Comparison of ENCODE assay signal across 7 mouse cellular contexts in the genomic region with DNA sequence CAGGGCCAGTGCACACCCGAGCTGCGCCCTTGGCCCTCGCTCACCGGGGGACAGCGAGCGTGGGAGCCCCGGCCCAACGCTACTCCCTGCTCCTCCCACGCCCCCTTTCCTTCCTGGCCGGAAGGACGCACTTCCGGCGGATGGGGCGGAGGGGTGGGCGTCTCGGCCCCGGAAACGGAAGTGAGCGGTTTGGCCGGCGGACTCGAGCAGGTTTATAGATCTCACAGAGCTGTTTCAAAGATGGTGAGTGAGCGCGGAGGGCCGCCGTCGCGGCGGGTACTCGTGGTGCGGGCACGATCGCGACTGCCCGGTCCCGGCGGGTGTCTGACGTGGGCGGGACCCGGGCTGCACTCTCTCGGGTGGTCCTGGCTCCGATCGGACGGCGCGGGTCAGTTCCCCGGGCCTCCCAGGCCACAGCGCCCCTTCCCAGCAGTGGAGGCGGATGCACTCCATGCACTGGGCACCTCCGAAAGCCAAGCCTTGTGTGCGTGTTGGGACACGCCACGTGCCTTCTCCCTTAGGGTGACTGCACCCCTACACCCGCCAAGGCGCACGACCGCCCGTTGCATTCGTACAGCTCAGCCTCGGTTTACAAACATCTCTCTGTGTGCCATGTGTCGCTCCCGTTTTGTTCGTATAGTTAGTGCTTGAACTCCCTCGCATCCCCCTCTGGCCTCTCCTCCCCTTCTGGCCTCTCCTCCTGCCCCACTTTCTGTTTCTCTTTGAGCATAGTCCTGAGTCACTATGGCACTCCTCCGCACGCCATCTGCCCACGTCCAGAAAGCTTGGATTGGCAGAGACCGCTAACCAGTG. TPM values are rescaled to one million over a fixed set of nuclear protein-coding genes. Genes with fewer than 3 reads are reported as not detected.
DNase-seq lines count a peak whose midpoint lies in the region; ATAC-seq and TF ChIP-seq lines count a peak whose summit lies in the region.

TSS of gene Pomp (plus strand) at position 13 of the 813 bp plus-strand sequence.

- H3K36me3 ChIP-seq in embryonic facial prominence, embryonic 12.5 days, result peaks cover 32% of the 10 kb centered on the region
- no peaks in the 10 kb centered on the region for H3K36me3 ChIP-seq in kidney, adult 2 months (ENCODE audit: control insufficient read depth, insufficient read depth, low read length)
- H3K36me3 ChIP-seq in limb, embryonic 12.5 days, result peaks cover 33% of the 10 kb centered on the region
- H3K36me3 ChIP-seq in midbrain, embryonic 15.5 days (replicated peaks), result peaks cover 13% of the 10 kb centered on the region
- H3K36me3 ChIP-seq in spleen, adult 2 months (ENCODE audit: control insufficient read depth, insufficient read depth, low read length), result peaks cover 11% of the 10 kb centered on the region

- peak within 1 kb of the TSS; percentile 79 for H3K9ac ChIP-seq in embryonic facial prominence, embryonic 12.5 days
- peak within 1 kb of the TSS; percentile 88 for H3K9ac ChIP-seq in limb, embryonic 12.5 days (replicated peaks)
- H3K9ac ChIP-seq in midbrain, embryonic 15.5 days, result peak within 1 kb of the TSS; percentile 84

- TF ChIP-seq CTCF in kidney, adult 2 months (conservative IDR thresholded peaks at IDR 0.05; ENCODE audit: insufficient read depth, insufficient read length, low read depth, low read length), result no peak
- no peak for TF ChIP-seq CTCF in spleen, adult 2 months (IDR thresholded peaks at IDR 0.05; ENCODE audit: extremely low read depth, insufficient read depth, insufficient read length, insufficient replicate concordance)

- peak within 1 kb of the TSS; percentile 50 for H3K27ac ChIP-seq in embryonic facial prominence, embryonic 12.5 days
- H3K27ac ChIP-seq in kidney, adult 2 months (ENCODE audit: insufficient read depth, low read depth, low read length), result peak within 1 kb of the TSS; percentile 88
- H3K27ac ChIP-seq in limb, embryonic 12.5 days, result peak within 1 kb of the TSS; percentile 80
- peak within 1 kb of the TSS; percentile 82 for H3K27ac ChIP-seq in midbrain, embryonic 15.5 days
- peak within 1 kb of the TSS; percentile 75 for H3K27ac ChIP-seq in spleen, adult 2 months (ENCODE audit: insufficient read depth, low read length)

- TF ChIP-seq POLR2A in kidney, adult 2 months (IDR thresholded peaks at IDR 0.05; ENCODE audit: low read depth, low read length), result peak; percentile 77
- peak; percentile 87 for TF ChIP-seq POLR2A in spleen, adult 2 months (IDR thresholded peaks at IDR 0.05; ENCODE audit: low read depth, low read length)

- DNase-seq in adrenal gland, postnatal 25 days, result peak; percentile 91
- DNase-seq in heart, adult 18-20 months, result peak; percentile 93 to 94
- peak; percentile 94 for DNase-seq in kidney, adult 2 months
- peak; percentile 66 to 87 for DNase-seq in spleen, adult 2 months (ENCODE audit: low read depth in 1 of 2, low spot score in 2 of 2)

- no peaks in the 10 kb centered on the region for H3K9me3 ChIP-seq in embryonic facial prominence, embryonic 12.5 days
- H3K9me3 ChIP-seq in limb, embryonic 12.5 days, result no peaks in the 10 kb centered on the region
- H3K9me3 ChIP-seq in midbrain, embryonic 15.5 days, result no peaks in the 10 kb centered on the region

- H3K27me3 ChIP-seq in embryonic facial prominence, embryonic 12.5 days, result no peaks in the 10 kb centered on the region
- H3K27me3 ChIP-seq in kidney, adult 2 months (replicated peaks; ENCODE audit: control insufficient read depth, insufficient read depth, low read length), result no peaks in the 10 kb centered on the region
- no peaks in the 10 kb centered on the region for H3K27me3 ChIP-seq in limb, embryonic 12.5 days
- H3K27me3 ChIP-seq in midbrain, embryonic 15.5 days (replicated peaks), result no peaks in the 10 kb centered on the region
- no peaks in the 10 kb centered on the region for H3K27me3 ChIP-seq in spleen, adult 2 months (ENCODE audit: control insufficient read depth, insufficient read depth, low read length)

- peak; percentile 85 for ATAC-seq in embryonic facial prominence, embryonic 12.5 days (ENCODE audit: insufficient number of reproducible peaks, insufficient read depth, low FRiP score, low TSS enrichment)
- peak; percentile 92 for ATAC-seq in limb, embryonic 12.5 days (ENCODE audit: insufficient number of reproducible peaks, insufficient read depth, low FRiP score, low TSS enrichment, low read depth)
- peak; percentile 97 for ATAC-seq in midbrain, embryonic 15.5 days (replicated peaks)

- H3K4me1 ChIP-seq in embryonic facial prominence, embryonic 12.5 days, result peaks cover 11% of the 10 kb centered on the region
- H3K4me1 ChIP-seq in kidney, adult 2 months (ENCODE audit: control insufficient read depth, insufficient read depth, low read length), result 0 out of 2 replicates have a peak, but pooled peaks cover 3% of the 10 kb centered on the region
- peaks cover 11% of the 10 kb centered on the region for H3K4me1 ChIP-seq in limb, embryonic 12.5 days (replicated peaks)
- peaks cover 24% of the 10 kb centered on the region for H3K4me1 ChIP-seq in midbrain, embryonic 15.5 days
- peaks cover 6% of the 10 kb centered on the region; the same call in 1 of the 2 replicates for H3K4me1 ChIP-seq in spleen, adult 2 months (ENCODE audit: control insufficient read depth, insufficient read depth, insufficient read length)

- under 1% methylated on average over 51 of the region's 68 CpGs for WGBS in embryonic facial prominence, embryonic 12.5 days
- WGBS in kidney, adult 2 months, result under 1% methylated on average over 68 of the region's 68 CpGs
- under 1% methylated on average over 65 of the region's 68 CpGs for WGBS in limb, embryonic 12.5 days
- under 1% methylated on average over 64 of the region's 68 CpGs for WGBS in midbrain, embryonic 15.5 days
- 1% methylated on average over 68 of the region's 68 CpGs for WGBS in spleen, adult 2 months

- peak within 1 kb of the TSS; percentile 82 for H3K4me3 ChIP-seq in embryonic facial prominence, embryonic 12.5 days
- peak within 1 kb of the TSS; percentile 82 for H3K4me3 ChIP-seq in kidney, adult 2 months (ENCODE audit: insufficient read depth, low read depth, low read length)
- H3K4me3 ChIP-seq in limb, embryonic 12.5 days (replicated peaks), result peak within 1 kb of the TSS; percentile 93
- H3K4me3 ChIP-seq in midbrain, embryonic 15.5 days, result peak within 1 kb of the TSS; percentile 88
- peak within 1 kb of the TSS; percentile 73 for H3K4me3 ChIP-seq in spleen, adult 2 months (ENCODE audit: extremely low read depth, insufficient read depth, insufficient read length)

- peak within 1 kb of the TSS; percentile 91 for H3K4me2 ChIP-seq in embryonic facial prominence, embryonic 12.5 days (replicated peaks)
- H3K4me2 ChIP-seq in limb, embryonic 12.5 days, result peak within 1 kb of the TSS; percentile 88
- peak within 1 kb of the TSS; percentile 87 for H3K4me2 ChIP-seq in midbrain, embryonic 15.5 days

RNA-seq across cellular contexts. Expression of gene Pomp, which starts in this region (rescaled TPM):
- 209 and 246 TPM in 2 replicates for total RNA-seq in adrenal gland, postnatal 25 days (2021)
- 451 and 487 TPM in 2 replicates for polyA plus RNA-seq in embryonic facial prominence, embryonic 12.5 days (2016; fragmentation: Nextera tagmentation; extraction: Ambion mirVana)
- 100 to 1,000 TPM; 171 to 202 TPM for total RNA-seq in heart, adult 18-20 months (2021)
- polyA plus RNA-seq in kidney, adult 2 months (2012; rRNA removed), result 74.6 and 109 TPM in 2 replicates
- polyA plus RNA-seq in limb, embryonic 12.5 days (2016; fragmentation: Nextera tagmentation; extraction: Ambion mirVana), result 489 and 511 TPM in 2 replicates
- 425 and 436 TPM in 2 replicates for polyA plus RNA-seq in midbrain, embryonic 15.5 days (2015; fragmentation: Nextera tagmentation; extraction: Ambion mirVana)
- polyA plus RNA-seq in spleen, adult 2 months (2012; rRNA removed), result 21.5 and 22.8 TPM in 2 replicates

Comparison
In these comparisons a context has a peak if more than half of its experiments do, and no peak if none do; other contexts are left out.
1. Peak in every context shown above with its lines: DNase-seq, ATAC-seq, H3K4me3 ChIP-seq and H3K27ac ChIP-seq.